In the genomic region with DNA sequence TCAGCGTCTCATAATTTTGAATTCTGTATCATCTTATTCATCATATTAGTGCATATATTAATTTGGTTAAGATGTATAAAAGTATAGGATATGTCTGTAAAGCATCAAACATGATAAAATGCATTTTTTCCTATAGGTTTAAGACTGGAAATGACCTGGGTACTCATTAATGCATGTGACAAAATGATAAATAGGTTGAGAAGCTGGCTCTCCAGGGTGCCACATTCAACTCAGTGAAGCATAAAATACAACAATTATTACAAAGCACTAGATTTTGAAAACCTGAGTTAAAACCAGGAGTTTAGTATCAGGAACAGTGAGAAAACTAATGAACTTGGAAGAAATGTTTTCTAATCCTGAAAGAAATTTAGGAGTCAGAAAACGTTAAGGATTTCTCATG, we compare ENCODE assay signal across 22 mouse cellular contexts.
DNase-seq lines count a peak whose midpoint lies in the region; ATAC-seq and TF ChIP-seq lines count a peak whose summit lies in the region.
"Had no signal": no experiment of that assay in that cellular context is flagged by ENCODE, and none has a peak within 500 bp of the region (broad histone marks: within the 10 kb centered on the region; RNA-seq: fewer than 3 reads in every experiment).

No protein-coding gene starts in this region.

- no peak overlapping the region for H3K9ac ChIP-seq in hindbrain, embryonic 11.5 days (ENCODE audit: low read depth, low read length)
- H3K9ac ChIP-seq in hindbrain, embryonic 14.5 days: no peak overlapping the region
- H3K9ac ChIP-seq in neural tube, embryonic 11.5 days (ENCODE audit: low read length): no peak overlapping the region
- H3K9ac ChIP-seq: forebrain, embryonic 13.5 days; hindbrain, embryonic 13.5 days had no signal

- no peak overlapping the region for H3K4me2 ChIP-seq in hindbrain, embryonic 11.5 days (replicated peaks; ENCODE audit: low read depth, low read length)
- H3K4me2 ChIP-seq in hindbrain, embryonic 14.5 days (replicated peaks): no peak overlapping the region
- no peak overlapping the region for H3K4me2 ChIP-seq in neural tube, embryonic 11.5 days (ENCODE audit: low read depth)
- H3K4me2 ChIP-seq: forebrain, embryonic 13.5 days; heart, embryonic 11.5 days; hindbrain, embryonic 13.5 days had no signal

- H3K36me3 ChIP-seq in hindbrain, embryonic 11.5 days (ENCODE audit: control insufficient read depth, insufficient read depth, low read length): no peaks in the 10 kb centered on the region
- no peaks in the 10 kb centered on the region for H3K36me3 ChIP-seq in hindbrain, embryonic 14.5 days (replicated peaks; ENCODE audit: control insufficient read depth, insufficient read depth)
- no peaks in the 10 kb centered on the region for H3K36me3 ChIP-seq in neural tube, embryonic 11.5 days (ENCODE audit: control insufficient read depth, insufficient read depth, low read length)
- H3K36me3 ChIP-seq: forebrain, embryonic 10.5 days; hindbrain, embryonic 13.5 days had no signal

- peak; percentile 78; the same call in 1 of the 2 replicates for ATAC-seq in hindbrain, embryonic 11.5 days (ENCODE audit: low FRiP score)
- no peak for ATAC-seq in hindbrain, embryonic 14.5 days (ENCODE audit: low FRiP score)
- ATAC-seq in neural tube, embryonic 11.5 days (ENCODE audit: insufficient read depth, low FRiP score, low TSS enrichment): peak; percentile 77
- ATAC-seq: CD4-positive, CD25-positive, alpha-beta regulatory T cell, adult 4 months; forebrain, embryonic 13.5 days; forebrain, embryonic 16.5 days; hindbrain, postnatal 0 days; inflammation-experienced regulatory T-cells, adult 6 months had no signal

- no peaks in the 10 kb centered on the region for H3K4me1 ChIP-seq in hindbrain, embryonic 11.5 days (replicated peaks; ENCODE audit: control insufficient read depth, insufficient read depth, low read length)
- 0 out of 2 replicates have a peak, but pooled peaks cover 9% of the 10 kb centered on the region for H3K4me1 ChIP-seq in hindbrain, embryonic 14.5 days (replicated peaks; ENCODE audit: control insufficient read depth, insufficient read depth, low read length)
- no peaks in the 10 kb centered on the region for H3K4me1 ChIP-seq in neural tube, embryonic 11.5 days (ENCODE audit: control insufficient read depth, insufficient read depth, low read length)
- H3K4me1 ChIP-seq: hindbrain, embryonic 13.5 days had no signal

- no peak overlapping the region for H3K4me3 ChIP-seq in hindbrain, embryonic 11.5 days (ENCODE audit: low read depth, low read length)
- no peak overlapping the region for H3K4me3 ChIP-seq in hindbrain, embryonic 14.5 days (replicated peaks; ENCODE audit: low read length)
- H3K4me3 ChIP-seq in neural tube, embryonic 11.5 days (ENCODE audit: low read depth, low read length): no peak overlapping the region
- H3K4me3 ChIP-seq: forebrain, embryonic 10.5 days; forebrain, embryonic 13.5 days; hindbrain, embryonic 13.5 days had no signal

- no peak for TF ChIP-seq CTCF in brain, embryonic 14.5 days (IDR thresholded peaks at IDR 0.05; ENCODE audit: borderline replicate concordance, extremely low read depth, insufficient read depth, insufficient read length)

- peak; percentile 27 for DNase-seq in hindbrain, embryonic 11.5 days (ENCODE audit: low spot score)
- DNase-seq in hindbrain, embryonic 14.5 days (ENCODE audit: low spot score): no peak
- DNase-seq in neural tube, embryonic 11.5 days (ENCODE audit: low spot score): peak; percentile 13
- DNase-seq in neural tube, embryonic 10.5 days (ENCODE audit: extremely low spot score, low spot score): no peak
- DNase-seq in brain, embryonic 14.5 days (ENCODE audit: low read depth): peak; percentile 8
- peak; percentile 38 for DNase-seq in mesoderm, embryonic 11.5 days (ENCODE audit: low read depth, low spot score)
- DNase-seq: adrenal gland, adult 2 months; adrenal gland, postnatal 14 days; cerebellum, adult 11-12 months; cerebellum, adult 8-10 months; cerebellum, postnatal 10 days; cerebellum, postnatal 36 days; gastrocnemius, postnatal 10 days; gastrocnemius, postnatal 36 days had no signal

- no peaks in the 10 kb centered on the region for H3K27me3 ChIP-seq in hindbrain, embryonic 11.5 days (ENCODE audit: control insufficient read depth, insufficient read depth, low read length)
- no peaks in the 10 kb centered on the region for H3K27me3 ChIP-seq in hindbrain, embryonic 14.5 days (ENCODE audit: control insufficient read depth, insufficient read depth, low read length)
- H3K27me3 ChIP-seq in neural tube, embryonic 11.5 days (ENCODE audit: control insufficient read depth, insufficient read depth, low read length): no peaks in the 10 kb centered on the region
- H3K27me3 ChIP-seq: forebrain, embryonic 13.5 days; hindbrain, embryonic 13.5 days had no signal

- no peak for TF ChIP-seq POLR2A in brain, embryonic 14.5 days (IDR thresholded peaks at IDR 0.05; ENCODE audit: borderline replicate concordance, extremely low read depth, insufficient read depth, insufficient read length, poor library complexity, severe bottlenecking)

- 61% methylated on average over 2 of the region's 2 CpGs for WGBS in hindbrain, embryonic 11.5 days
- WGBS in hindbrain, embryonic 14.5 days: 44% methylated on average over 2 of the region's 2 CpGs
- WGBS in neural tube, embryonic 11.5 days: 70% methylated on average over 2 of the region's 2 CpGs

- H3K27ac ChIP-seq in hindbrain, embryonic 11.5 days (ENCODE audit: low read depth, low read length): no peak overlapping the region
- H3K27ac ChIP-seq in hindbrain, embryonic 14.5 days: no peak overlapping the region
- no peak overlapping the region for H3K27ac ChIP-seq in neural tube, embryonic 11.5 days (ENCODE audit: low read depth, low read length)
- H3K27ac ChIP-seq: forebrain, embryonic 10.5 days; forebrain, embryonic 13.5 days; hindbrain, embryonic 13.5 days; hindbrain, postnatal 0 days had no signal

- H3K9me3 ChIP-seq in hindbrain, embryonic 11.5 days (ENCODE audit: control insufficient read depth, low read length): no peaks in the 10 kb centered on the region
- H3K9me3 ChIP-seq in hindbrain, embryonic 14.5 days (ENCODE audit: control insufficient read depth, low read length): no peaks in the 10 kb centered on the region
- H3K9me3 ChIP-seq in neural tube, embryonic 11.5 days (ENCODE audit: control insufficient read depth, low read length): no peaks in the 10 kb centered on the region
- H3K9me3 ChIP-seq: forebrain, embryonic 10.5 days; forebrain, embryonic 13.5 days; hindbrain, embryonic 13.5 days had no signal

Comparison
In these comparisons a context has a peak if more than half of its experiments do, and no peak if none do; other contexts are left out.
1. DNase-seq: peak in hindbrain, embryonic 11.5 days (single experiment), neural tube, embryonic 11.5 days (single experiment), brain, embryonic 14.5 days (single experiment) and mesoderm, embryonic 11.5 days (single experiment); none in hindbrain, embryonic 14.5 days (single experiment) and neural tube, embryonic 10.5 days (single experiment).